Mouse (Mus musculus) gastrocnemius, postnatal 14 days (tissue): Measurements from ENCODE around the gene Glce. TPM values are rescaled to one million over a fixed set of nuclear protein-coding genes. Genes with fewer than 3 reads are reported as not detected.

ENCODE experiments used
- DNase-seq: peaks from one replicate; pipeline ENCODE4 v3.0.0; 2021; ENCODE audit warnings: mixed read lengths
- intact Hi-C: fragments of 180-260 bp; cut with DNase I; formaldehyde crosslinking; loops from one replicate; pipeline ENCODE4 v1.15.1; 2025; ENCODE audit warnings: low total_unique reads
- long read RNA-seq, 2 experiments: library from polyadenylated mRNA; stranded (forward); transcript quantifications; one replicate each; pipeline ENCODE4 v2.0.0; 2021
- total RNA-seq, 2 experiments: library from RNA; stranded (reverse); gene quantifications; 2 replicates each; pipeline ENCODE4 v1.2.3; 2021

Glce gene
- total RNA-seq: 10 to 100 TPM; 12.8 to 13.2 TPM
- long read RNA-seq, experiment 1, full-length matches to known transcripts: 5 of 6 reads
- long read RNA-seq, experiment 1, partial matches to known transcripts: 1 of 6 reads
- long read RNA-seq, experiment 1, other reads (novel, unspliced or antisense): 0 of 6 reads
- long read RNA-seq, experiment 2, full-length matches to known transcripts: 11 of 15 reads
- long read RNA-seq, experiment 2, partial matches to known transcripts: 0 of 15 reads
- long read RNA-seq, experiment 2, other reads (novel, unspliced or antisense): 4 of 15 reads

DNA sequence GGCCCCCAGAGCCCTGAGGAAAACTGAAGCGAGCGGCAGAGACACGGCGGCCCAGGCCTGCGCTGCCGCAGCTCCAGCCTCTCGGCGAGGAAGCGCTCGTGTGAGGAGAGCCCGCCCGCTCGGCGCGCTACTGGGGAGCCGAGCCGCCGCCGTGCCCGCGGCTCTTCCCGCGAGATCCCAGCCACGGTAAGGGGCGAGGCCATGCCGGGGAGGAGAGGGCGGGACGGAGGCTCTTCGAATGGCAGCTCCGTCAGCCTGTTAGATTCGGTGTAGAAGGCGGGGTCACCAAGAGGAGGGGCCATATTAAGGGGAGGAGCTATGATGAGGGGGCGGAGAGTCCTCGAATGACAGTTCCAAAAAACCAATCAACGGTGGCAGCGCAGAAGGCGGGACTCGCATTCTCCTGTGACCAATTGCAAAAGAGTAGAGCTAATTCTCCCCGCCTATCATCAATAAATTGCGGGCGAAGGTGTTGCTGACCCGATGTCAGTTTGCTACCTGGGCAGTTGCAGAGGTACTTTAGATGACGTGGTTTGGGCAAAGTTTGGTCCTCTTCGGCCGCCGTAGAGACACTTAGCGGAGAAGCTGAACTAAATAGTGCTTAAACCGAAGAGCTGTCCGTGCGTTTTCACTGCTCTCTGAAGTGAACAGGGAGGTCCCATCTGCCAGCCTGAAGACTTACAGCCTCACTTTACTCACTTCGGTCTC is at the start of gene Glce:
Gene Glce (minus strand): TSS at position 148 of the 708 bp plus-strand sequence.
- DNase-seq: peak; percentile 95
- intact Hi-C loops: loop anchor here (10.0 kb wide), 2 partner anchors 78 to 122 kb away; no protein-coding TSS in a partner anchor

- no peak for DNase-seq
- intact Hi-C loops: no loop called here
Observed at GRCm38 (mm10) chr9:62172239-62172638, 49.8 kb upstream of the Glce start.

GRCm38 (mm10) chr9:62170921-62171320 is 48.5 kb upstream of the Glce start:
- DNase-seq: no peak
- intact Hi-C loops: no loop called here

GRCm38 (mm10) chr9:62166621-62167020 is 44.2 kb upstream of the Glce start:
- intact Hi-C loops: no loop called here
- DNase-seq: no peak

GRCm38 (mm10) chr9:62166186-62166585 is 43.7 kb upstream of the Glce start:
- intact Hi-C loops: no loop called here
- peak; percentile 70 for DNase-seq

- DNase-seq: no peak
- intact Hi-C loops: no loop called here
Observed at GRCm38 (mm10) chr9:62162889-62163291, 40.4 kb upstream of the Glce start.

GRCm38 (mm10) chr9:62160788-62161187 is 38.3 kb upstream of the Glce start:
- intact Hi-C loops: no loop called here

GRCm38 (mm10) chr9:62158746-62159145 is 36.3 kb upstream of the Glce start:
- intact Hi-C loops: no loop called here
- no peak for DNase-seq

More at GRCm38 (mm10) chr9:62160788-62161187, 38.3 kb upstream of the Glce start:
- no peak for DNase-seq

- DNase-seq: no peak
Observed at GRCm38 (mm10) chr9:62155821-62156220, 33.4 kb upstream of the Glce start.

DNA sequence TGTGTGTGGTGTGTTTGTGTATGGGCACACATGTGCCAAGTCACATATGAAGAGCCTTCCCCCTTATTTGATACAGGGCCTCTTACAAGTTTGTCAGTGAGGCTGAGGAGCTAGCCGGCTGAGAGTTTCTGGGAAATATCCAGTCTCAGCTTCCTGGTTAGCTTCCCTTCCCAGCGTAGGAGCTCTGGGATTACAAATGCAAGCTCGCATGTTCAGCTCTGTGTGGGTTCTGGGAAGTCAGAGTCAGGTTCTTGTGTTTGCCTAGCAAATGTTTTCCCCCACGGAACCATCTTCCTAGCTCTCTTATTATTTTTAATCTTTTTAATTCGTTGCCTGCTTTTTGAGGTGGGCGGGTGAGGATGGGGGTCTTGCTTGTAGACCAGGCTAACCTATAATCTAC is 32.9 kb upstream of the Glce start:
- DNase-seq: no peak
- intact Hi-C loops: no loop called here

More at GRCm38 (mm10) chr9:62155821-62156220, 33.4 kb upstream of the Glce start:
- intact Hi-C loops: no loop called here

- no peak for DNase-seq
- intact Hi-C loops: no loop called here
Observed at GRCm38 (mm10) chr9:62154956-62155355, 32.5 kb upstream of the Glce start.

- intact Hi-C loops: no loop called here
- no peak for DNase-seq
Observed at GRCm38 (mm10) chr9:62154551-62154950, 32.1 kb upstream of the Glce start.

DNA sequence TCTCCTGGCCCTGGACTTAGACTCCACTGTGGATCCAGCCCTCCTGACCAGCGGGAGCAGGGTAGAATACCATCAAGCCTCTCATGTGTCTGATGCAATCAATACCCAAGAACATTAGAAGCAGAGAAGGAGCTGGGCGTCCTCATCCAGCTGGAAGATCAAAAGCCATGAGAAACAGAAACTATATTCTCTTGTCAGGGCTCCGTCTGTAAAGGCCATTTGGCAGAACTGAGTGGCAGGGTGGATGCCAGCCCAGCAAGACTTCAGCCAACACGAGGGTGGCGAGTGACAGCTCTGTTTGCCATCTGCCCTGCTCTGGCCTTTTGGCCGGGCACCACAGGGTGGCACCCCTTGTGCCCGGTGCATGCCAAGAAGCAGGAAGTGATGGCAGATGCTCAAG is 30.8 kb upstream of the Glce start:
- peak; percentile 68 for DNase-seq
- intact Hi-C loops: no loop called here

- intact Hi-C loops: no loop called here
- DNase-seq: no peak
Observed at GRCm38 (mm10) chr9:62152506-62152905, 30.1 kb upstream of the Glce start.

- intact Hi-C loops: no loop called here
- no peak for DNase-seq
Observed at GRCm38 (mm10) chr9:62145198-62145597, 22.7 kb upstream of the Glce start.

GRCm38 (mm10) chr9:62143428-62143827 is 21.0 kb upstream of the Glce start:
- intact Hi-C loops: no loop called here
- DNase-seq: no peak

GRCm38 (mm10) chr9:62139027-62139426 is 16.6 kb upstream of the Glce start:
- intact Hi-C loops: no loop called here
- DNase-seq: no peak

GRCm38 (mm10) chr9:62137259-62137658 is 14.8 kb upstream of the Glce start:
- intact Hi-C loops: no loop called here
- peak; percentile 43 for DNase-seq

GRCm38 (mm10) chr9:62132005-62132782 is 9.7 kb upstream of the Glce start:
- intact Hi-C loops: no loop called here
- no peak for DNase-seq

DNA sequence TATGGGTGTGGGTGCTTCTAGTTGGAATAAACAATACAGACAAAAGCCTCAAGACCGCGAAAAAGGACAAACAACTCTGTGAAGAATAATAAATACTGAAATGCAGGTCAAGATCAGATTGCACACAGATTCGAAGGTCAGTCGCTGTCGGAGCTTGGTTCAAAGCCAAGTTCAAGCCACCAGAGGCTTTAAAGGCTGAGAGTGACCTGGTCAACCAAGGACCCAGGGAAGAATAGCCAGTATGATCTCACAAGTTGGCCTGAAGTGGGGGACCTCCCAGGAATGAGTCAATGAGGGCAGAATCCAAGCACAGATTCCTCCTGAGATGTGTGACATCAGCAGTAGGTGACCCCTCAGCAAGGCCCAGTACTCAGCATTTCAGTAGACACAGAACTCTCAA is 8.3 kb upstream of the Glce start:
- intact Hi-C loops: no loop called here
- peak; percentile 26 for DNase-seq
